Mouse (Mus musculus) gastrocnemius, postnatal 4 days (tissue): ENCODE measurements around the gene Cacng8. TPM values are rescaled to one million over a fixed set of nuclear protein-coding genes. Genes with fewer than 3 reads are reported as not detected.

Experiments
- DNase-seq, 2 experiments: peaks; one replicate each; pipeline ENCODE4 v3.0.0; 2021 to 2022; ENCODE audit warnings: low spot score in 2 of 2, mixed read lengths in 2 of 2
- long read RNA-seq, 2 experiments: library from polyadenylated mRNA; stranded (forward); transcript quantifications; one replicate each; pipeline ENCODE4 v2.0.0; 2021
- total RNA-seq, 2 experiments: library from RNA; stranded (reverse); gene quantifications; 2 replicates each; pipeline ENCODE4 v1.2.3; 2021

The Cacng8 gene
- total RNA-seq: not detected
- long read RNA-seq, experiment 1: 0 reads
- long read RNA-seq, experiment 2: 0 reads

- DNase-seq: no peak
Observed at GRCm38 (mm10) chr7:3390413-3391080, at the start of gene Cacng8. Gene Cacng8 (plus strand): TSS chr7:3390683.

- no peak for DNase-seq
Observed at GRCm38 (mm10) chr7:3343861-3344260, 46.6 kb upstream of the Cacng8 start.

DNA sequence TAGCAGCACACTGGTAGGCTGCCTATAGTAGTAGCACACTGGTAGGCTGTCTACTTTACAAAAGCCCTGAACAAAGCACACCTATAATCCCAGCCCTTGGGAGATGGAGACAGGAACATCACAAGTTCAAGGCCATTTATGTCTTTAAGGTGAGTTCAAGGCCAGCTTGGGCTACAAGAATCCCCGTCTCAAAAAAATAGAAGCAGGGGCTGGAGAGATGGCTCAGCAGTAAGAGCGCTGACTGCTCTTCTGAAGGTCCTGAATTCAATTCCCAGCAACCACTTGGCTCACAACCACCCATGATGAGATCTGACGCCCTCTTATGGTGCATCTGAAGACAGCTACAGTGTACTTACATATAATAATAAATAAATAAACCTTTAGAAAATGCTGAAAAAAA lies 45.2 kb upstream of the Cacng8 start:
- no peak for DNase-seq

DNA sequence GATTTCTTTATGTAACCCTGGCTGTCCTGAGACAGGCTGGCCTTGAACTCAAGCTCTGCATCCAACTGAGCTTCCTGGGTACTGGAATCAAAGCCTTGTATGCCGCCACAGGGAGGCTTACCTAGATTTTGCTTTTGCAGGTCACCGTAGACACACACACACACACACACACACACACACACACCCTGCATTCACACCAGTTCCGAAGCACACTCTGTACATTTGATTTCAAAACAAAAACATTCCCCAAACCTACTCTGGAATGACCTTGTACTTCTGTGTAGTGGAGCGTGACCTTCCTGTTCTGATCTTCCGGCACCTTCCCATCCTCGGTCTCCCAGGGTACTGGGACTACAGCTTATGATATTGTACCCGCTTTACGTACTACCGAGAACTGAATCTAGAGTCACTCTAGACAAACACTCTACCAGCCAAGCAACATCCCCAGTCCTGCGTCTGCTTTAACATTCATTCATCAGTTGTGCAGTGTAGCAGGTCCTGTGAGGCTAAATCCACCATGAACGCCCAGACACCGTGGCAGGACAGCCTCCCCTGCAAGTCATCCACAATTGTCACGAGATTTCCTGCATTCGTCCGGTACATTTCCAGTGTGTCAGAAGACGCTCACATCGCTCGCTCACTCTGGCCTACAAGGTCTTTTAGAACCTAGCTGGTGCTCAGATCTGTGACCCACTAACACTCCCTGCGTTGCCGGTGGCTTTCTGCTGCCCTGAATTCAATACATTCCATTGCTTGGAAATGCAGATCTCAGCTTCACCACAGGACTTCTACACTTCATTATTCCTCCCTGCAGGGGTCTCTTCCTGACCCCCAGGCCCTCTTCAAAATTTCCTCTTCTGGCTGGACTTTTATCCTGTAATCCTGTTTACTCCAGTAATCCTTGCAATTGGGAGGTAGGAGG lies 42.9 kb upstream of the Cacng8 start:
- DNase-seq: no peak

GRCm38 (mm10) chr7:3348326-3348725 lies 42.2 kb upstream of the Cacng8 start:
- no peak for DNase-seq

DNA sequence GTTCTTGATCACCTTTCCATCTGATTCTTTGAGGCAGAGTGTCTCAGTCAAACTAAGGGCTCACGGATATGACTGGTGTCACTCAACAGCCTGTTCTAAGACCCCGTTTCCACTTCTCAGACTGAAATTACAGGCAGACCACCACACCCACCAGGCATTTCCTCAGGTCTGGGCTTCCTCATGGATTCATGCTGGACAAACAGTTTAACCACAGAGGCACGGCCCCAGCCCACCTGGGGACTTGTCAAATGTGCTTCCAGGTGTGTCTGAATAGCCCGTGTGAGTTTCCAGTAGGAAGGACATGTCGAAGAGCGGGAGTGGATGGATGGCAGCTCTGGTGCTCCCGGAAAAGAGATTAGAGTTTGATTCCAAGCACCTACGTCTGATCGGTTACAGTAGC lies 40.7 kb upstream of the Cacng8 start:
- DNase-seq: no peak

- no peak for DNase-seq
Observed at GRCm38 (mm10) chr7:3351536-3351935, 38.9 kb upstream of the Cacng8 start.

DNA sequence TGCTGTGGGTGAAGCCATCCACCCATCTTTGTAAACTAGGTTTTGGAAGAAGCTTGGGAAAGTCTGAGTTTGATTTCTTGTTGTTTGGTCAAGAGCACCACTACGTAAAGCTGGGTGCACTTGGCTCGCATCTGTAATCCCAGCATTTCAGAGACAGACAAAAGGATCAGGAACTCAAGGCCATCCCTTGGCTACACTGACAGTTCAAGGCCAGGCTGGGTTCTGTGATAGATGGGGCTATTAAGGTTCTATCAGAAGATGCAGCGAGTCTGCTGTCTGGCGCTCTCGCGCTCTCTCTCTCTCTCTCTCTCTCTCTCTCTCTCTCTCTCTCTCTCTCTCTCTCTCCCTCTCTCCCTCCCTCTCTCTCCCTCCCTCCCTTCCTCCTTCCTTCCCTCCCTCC lies 35.6 kb upstream of the Cacng8 start:
- DNase-seq: no peak

DNA sequence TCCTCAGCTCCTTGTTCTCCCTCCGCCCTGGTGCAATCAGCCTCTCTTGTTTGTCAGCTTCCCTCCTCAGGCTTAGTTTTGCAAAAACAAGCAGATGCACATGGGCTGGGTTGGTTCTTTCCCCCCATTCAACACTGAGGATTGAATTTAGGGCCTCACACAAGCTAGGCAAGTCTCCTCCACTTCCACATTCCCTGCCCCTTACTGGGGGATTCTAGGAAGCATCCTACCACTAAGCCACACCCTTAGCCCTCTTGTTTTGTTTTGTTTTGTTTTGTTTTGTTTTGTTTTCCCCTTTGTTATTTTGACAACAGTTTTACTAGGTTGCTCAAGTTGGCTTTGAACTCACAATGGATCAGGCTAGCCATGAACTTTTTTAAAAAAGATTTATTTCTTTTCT lies 29.8 kb upstream of the Cacng8 start:
- no peak for DNase-seq

DNA sequence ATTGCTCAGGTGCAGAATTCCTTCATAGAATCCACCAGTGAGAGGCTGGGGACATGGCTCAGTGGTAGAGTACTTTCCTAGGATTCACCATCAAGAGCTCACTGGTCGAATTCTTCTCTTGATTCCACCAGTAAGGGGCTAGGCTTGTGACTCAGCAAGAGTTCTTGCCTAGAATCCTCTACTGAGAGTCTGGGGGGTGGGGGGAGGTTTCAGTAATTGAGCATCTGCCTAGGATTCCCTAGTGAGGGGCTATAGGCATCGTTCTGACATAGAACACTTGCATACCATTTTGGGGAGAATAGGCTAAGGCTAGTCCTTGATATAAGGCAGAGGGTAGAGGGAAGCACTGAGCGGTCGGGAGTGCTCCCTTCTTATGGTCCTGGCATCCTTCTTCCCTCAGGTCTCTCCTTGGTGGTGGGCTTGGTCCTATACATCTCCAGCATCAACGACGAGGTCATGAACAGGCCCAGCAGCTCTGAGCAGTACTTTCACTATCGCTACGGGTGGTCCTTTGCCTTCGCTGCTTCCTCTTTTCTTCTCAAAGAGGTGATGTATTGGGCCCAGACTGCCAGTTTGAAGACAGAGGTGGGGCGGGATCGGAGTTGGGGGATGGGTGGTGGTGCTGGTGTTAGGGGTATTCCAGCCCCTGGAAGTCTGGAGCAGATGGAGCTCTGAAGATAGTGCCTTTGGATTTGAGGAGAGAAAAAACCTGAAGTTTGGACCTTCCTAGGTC lies 24.8 kb upstream of the Cacng8 start:
- no peak for DNase-seq

DNA sequence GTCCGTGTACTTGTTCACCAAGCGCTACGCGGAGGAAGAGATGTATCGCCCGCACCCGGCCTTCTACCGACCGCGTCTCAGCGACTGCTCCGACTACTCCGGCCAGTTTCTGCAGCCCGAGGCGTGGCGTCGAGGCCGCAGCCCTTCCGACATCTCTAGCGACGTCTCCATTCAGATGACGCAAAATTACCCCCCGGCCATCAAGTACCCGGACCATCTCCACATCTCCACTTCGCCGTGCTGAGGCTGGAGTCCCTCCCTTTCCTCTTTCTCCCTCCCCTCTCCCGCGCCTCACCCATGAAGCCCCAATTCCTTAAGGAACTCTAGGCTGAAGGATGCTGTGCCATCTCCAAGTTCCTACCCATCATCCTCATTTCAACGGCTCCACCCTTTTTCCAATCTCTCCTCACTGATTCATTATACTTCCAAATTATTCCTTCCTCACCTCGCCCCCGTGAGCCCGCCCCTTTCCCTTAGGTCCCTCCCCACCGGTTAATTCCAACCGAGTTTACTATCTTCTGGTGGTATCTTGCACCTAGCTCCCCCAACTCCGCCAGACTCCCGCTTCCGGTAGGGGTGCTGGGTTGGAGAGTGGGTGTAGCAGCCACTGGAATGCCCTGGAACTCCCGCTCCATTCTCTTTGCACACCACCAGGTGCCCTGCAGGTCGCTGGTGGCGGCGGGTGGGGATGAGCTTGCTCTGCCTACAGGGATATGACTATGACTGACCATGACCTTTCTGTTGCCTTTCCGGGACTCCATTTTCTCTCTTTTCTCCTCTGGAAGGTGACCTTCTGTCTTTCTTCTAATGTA lies 23.6 kb upstream of the Cacng8 start:
- DNase-seq: no peak

DNA sequence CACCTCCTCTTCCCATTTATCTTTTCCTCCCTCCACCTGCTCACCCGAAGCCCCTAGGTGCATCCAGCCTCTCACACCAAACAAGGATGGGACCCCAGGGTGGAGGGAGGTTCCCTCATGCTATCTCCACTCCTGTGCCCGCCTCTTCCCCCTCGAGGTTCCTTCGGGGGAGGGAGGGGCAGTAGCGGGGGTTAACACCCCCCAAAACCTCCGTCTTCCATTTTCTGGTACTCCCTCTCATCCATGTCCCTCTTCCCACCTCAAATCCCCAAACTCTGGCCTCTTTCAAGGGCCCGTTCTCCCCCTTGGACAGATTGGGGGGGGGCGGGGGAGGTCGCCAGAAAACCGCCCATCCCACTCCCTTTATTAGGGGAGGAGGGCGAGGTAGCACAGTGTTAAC lies 22.9 kb upstream of the Cacng8 start:
- no peak for DNase-seq

- no peak for DNase-seq
Observed at GRCm38 (mm10) chr7:3368311-3368710, 22.2 kb upstream of the Cacng8 start.

DNA sequence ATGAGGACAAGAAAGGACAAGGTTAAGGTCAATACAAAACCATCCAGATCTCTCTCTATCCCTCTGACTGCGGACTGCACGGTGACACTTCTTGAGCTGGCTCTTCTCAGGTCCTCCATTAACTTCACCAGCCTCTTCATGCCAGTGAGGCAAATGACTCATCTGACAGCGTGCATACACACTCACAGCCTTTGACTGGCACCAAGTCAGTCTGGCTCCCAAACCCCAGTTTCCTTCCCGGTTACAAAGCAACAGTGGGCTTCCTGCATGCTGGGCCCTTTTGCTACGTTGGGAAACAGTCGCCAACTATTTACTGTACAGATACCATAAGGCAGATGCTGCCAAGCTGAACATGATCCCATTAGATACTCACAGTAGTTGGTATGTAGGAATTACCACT lies 21.3 kb upstream of the Cacng8 start:
- no peak for DNase-seq

DNA sequence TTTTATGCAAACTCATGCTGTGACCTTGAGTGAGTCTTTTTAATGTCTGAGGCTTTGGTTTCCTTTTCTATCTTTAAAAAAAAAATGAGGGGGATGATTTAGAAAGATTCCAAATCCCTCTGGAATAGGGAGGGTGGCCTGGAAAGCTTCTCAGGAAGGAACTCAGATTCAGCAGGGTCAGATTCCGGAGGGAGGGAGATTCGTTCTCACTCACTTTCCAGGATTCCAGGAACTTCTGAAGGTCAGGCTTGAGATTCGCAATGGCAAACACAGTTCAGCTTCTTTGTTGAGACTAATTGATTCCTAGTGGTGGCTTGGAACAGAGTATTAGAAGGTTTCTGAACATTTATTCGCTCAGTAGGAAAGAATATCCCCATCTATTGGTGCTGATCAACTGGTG lies 20.1 kb upstream of the Cacng8 start:
- DNase-seq: no peak

- DNase-seq: no peak
Observed at GRCm38 (mm10) chr7:3372376-3372775, 18.1 kb upstream of the Cacng8 start.

DNA sequence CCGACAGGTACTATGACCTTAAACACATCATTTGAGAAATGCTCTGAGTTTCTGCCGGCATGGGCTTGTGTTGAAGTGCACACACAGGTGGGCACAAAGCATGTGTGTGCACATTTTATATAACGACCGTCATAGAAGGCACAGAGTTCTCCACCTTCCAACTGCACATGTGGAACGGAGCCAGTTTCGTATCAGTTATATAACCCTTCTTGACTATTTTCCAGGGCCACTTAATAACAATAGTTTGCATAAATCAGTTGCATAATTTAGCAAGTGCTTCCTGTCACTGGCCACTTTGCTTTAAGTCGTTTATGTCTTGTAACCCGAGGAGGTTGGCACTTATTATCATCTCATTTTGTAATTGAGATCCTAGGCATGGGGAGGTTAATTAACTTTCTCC lies 16.7 kb upstream of the Cacng8 start:
- DNase-seq: no peak

GRCm38 (mm10) chr7:3376831-3377230 lies 13.7 kb upstream of the Cacng8 start:
- DNase-seq: peak; percentile 38 to 64

DNA sequence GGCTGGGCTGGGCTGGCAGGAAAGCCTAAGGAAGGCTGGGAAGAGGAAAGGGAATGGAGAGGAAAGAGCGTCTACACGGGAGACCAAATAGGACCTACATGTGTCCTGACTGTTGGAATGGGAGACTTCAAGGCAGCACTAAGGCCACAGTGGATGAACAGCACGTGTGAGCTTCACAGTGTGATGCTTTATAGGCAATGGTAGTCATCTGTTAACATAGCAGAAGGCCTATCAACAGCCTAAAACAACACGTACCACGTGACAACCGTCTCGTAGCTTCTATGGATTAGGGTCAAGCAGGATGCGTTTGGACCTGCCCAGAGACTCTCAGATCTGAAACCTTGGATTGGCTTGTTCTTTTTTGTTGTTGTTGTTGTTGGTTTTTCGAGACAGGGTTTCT lies 8.4 kb upstream of the Cacng8 start:
- no peak for DNase-seq

DNA sequence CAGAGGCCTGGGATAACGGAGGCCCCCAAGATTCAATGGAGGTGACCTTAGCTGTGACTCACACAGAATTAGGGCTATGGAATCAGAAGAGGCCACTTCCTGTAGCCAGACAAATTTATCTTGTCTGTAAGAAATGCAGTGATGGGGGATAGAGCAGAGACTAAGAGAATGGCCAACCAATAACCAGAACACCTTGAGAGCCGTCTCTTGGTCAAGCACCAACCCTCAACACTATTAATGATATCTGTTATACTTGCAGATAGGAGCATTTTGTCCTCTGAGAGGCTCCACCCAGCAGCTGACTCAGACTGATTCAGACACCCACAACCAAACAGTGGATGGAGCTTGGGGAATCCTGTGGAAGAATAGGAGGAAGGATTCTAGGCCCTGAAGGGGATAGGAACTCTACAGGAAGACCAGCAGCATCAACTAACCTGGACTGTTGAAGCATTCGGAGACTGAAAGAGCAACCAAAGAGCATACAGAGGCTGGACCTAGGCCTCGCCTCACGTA lies 5.6 kb upstream of the Cacng8 start:
- no peak for DNase-seq
